Mouse (Mus musculus) adrenal gland, postnatal 14 days (tissue): ENCODE results near the gene Guca2a. TPM values are rescaled to one million over a fixed set of nuclear protein-coding genes. Genes with fewer than 3 reads are reported as not detected.

Experiments used
- total RNA-seq: library from RNA; stranded (reverse); gene quantifications from 2 replicates; pipeline ENCODE4 v1.2.3, GENCODE M21; 2021

Gene Guca2a
- total RNA-seq, 1 experiment from 2014 or later = not detected

Other genes with a start within 250 kb of the Guca2a start
- 8.4 and 9.7 TPM in 2 replicates for gene Ccdc30, start 222.2 kb upstream of the Guca2a start, total RNA-seq
- gene Ppcs, start 215.3 kb upstream of the Guca2a start, total RNA-seq = 36.5 and 41.5 TPM in 2 replicates
- gene Zmynd12, start 214.9 kb upstream of the Guca2a start, total RNA-seq = 1.1 and 1.6 TPM in 2 replicates
- gene Rimkla, start 145.1 kb upstream of the Guca2a start, total RNA-seq = 0.22 and 0.79 TPM in 2 replicates
- 26.9 and 32.0 TPM in 2 replicates for gene Foxj3, start 100.7 kb upstream of the Guca2a start, total RNA-seq
- 8.8 and 10.7 TPM in 2 replicates for gene Frg2f1, start 98.2 kb upstream of the Guca2a start, total RNA-seq
- not detected in 2 replicates for gene Guca2b, start 21.2 kb downstream of the Guca2a start, total RNA-seq
- 9.4 and 10.0 TPM in 2 replicates for gene Hivep3, start 96.1 kb downstream of the Guca2a start, total RNA-seq